Mouse (Mus musculus) neural tube, embryonic 14.5 days (tissue): ENCODE measurements around the gene C2cd4d. TPM values are rescaled to one million over a fixed set of nuclear protein-coding genes. Genes with fewer than 3 reads are reported as not detected.

ENCODE experiments used
- ATAC-seq: fragments of 200-750 bp; cut with Nextera tagmentation; 2 replicates; pipeline ENCODE4 v1.8.0; 2017; ENCODE audit warnings: low read depth, mild to moderate bottlenecking, moderate TSS enrichment, moderate library complexity
- H3K27ac ChIP-seq: fragments of 300-500 bp; sonication (generic); 2 replicates; pipeline ENCODE4 v1.5.1; 2014; ENCODE audit warnings: low read depth, mild to moderate bottlenecking, control low read depth, low read length, moderate library complexity, mixed read lengths
- H3K27me3 ChIP-seq: fragments of 300-500 bp; sonication (generic); 2 replicates; pipeline ENCODE4 v1.6.1; 2014; ENCODE audit warnings: low read length; ENCODE audit not compliant: control insufficient read depth, insufficient read depth
- H3K36me3 ChIP-seq: fragments of 300-500 bp; sonication (generic); 2 replicates; pipeline ENCODE4 v1.6.1; 2014; ENCODE audit warnings: low read length, mixed read lengths; ENCODE audit not compliant: control insufficient read depth, insufficient read depth
- H3K4me1 ChIP-seq: fragments of 300-500 bp; sonication (generic); 2 replicates; pipeline ENCODE4 v1.6.1; 2014; ENCODE audit warnings: low read length; ENCODE audit not compliant: control insufficient read depth, insufficient read depth
- H3K4me2 ChIP-seq: fragments of 300-500 bp; sonication (generic); 2 replicates; pipeline ENCODE4 v1.6.1; 2014; ENCODE audit warnings: mild to moderate bottlenecking, low read depth, low read length, control low read depth
- H3K4me3 ChIP-seq: fragments of 300-500 bp; sonication (generic); 2 replicates; pipeline ENCODE4 v1.5.1; 2014; ENCODE audit warnings: low read depth, low read length, control low read depth, mixed read lengths
- H3K9ac ChIP-seq: fragments of 300-500 bp; sonication (generic); replicated peaks from 2 replicates; pipeline ENCODE4 v1.6.1; 2014; ENCODE audit warnings: low read depth, mild to moderate bottlenecking, control low read depth, low read length, mixed read lengths
- H3K9me3 ChIP-seq: fragments of 300-500 bp; sonication (generic); 2 replicates; pipeline ENCODE4 v1.6.1; 2016; ENCODE audit warnings: low read length; ENCODE audit not compliant: control insufficient read depth
- WGBS: fragments of 180-500 bp; shearing (Covaris S2); extraction: QIAGEN DNeasy Blood & Tissue Kit; methylation state at CpG from one replicate; pipeline ENCODE4 v1.1.7; 2014; 5-methylcytosine and 5-hydroxymethylcytosine counted together
- polyA plus RNA-seq: library from polyadenylated mRNA; unstranded; fragments of >200 nt; fragmentation: Nextera tagmentation; extraction: Ambion mirVana; gene quantifications from 2 replicates; pipeline ENCODE4 v1.2.1, GENCODE M21; 2014

The C2cd4d gene
- polyA plus RNA-seq, 1 experiment from 2014 or later, result 4.3 TPM

DNA sequence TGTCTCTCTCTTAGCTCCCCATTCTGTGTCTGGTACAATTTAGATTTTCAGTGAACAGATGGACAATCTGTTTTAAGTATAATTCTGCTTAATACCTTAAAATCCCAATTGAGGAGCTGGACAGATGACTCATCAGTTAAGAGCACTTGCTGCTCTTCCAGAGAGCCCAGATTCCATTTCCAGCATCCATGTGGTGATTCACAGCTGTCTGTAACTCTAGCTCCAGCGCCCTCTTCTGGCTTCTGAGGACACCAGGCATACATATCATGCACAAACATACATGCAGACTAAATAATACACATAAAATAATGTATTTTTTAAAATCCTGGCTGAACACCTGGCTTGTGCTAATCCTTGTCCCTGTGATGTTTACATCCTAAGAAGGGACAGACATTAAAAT lies 1.4 kb upstream of the C2cd4d start:
- Histone ChIP-seq H3K27me3 (no peaks in the 10 kb centered on the region), H3K4me3 (no peak overlapping the region), H3K27ac (no peak overlapping the region), H3K36me3 (no peaks in the 10 kb centered on the region), H3K4me2 (no peak overlapping the region), H3K4me1 (no peaks in the 10 kb centered on the region), H3K9me3 (no peaks in the 10 kb centered on the region), H3K9ac (no peak overlapping the region)
- ATAC-seq, result no peak
- WGBS, result 4% methylated on average over 1 of the region's 1 CpGs

GRCm38 (mm10) chr3:94363291-94364153 lies 1.3 kb downstream of the C2cd4d start:
- peak overlapping the region; percentile 50 for H3K4me3 ChIP-seq
- WGBS, result 6% methylated on average over 81 of the region's 97 CpGs
- ATAC-seq, result peak; percentile 77
- H3K9me3 ChIP-seq, result no peaks in the 10 kb centered on the region
- H3K36me3 ChIP-seq, result no peaks in the 10 kb centered on the region
- peak overlapping the region; percentile 84 for H3K9ac ChIP-seq
- no peaks in the 10 kb centered on the region for H3K27me3 ChIP-seq
- peak overlapping the region; percentile 86 for H3K4me2 ChIP-seq
- H3K27ac ChIP-seq, result peak overlapping the region; percentile 60; the same call in 1 of the 2 replicates
- no peaks in the 10 kb centered on the region for H3K4me1 ChIP-seq

DNA sequence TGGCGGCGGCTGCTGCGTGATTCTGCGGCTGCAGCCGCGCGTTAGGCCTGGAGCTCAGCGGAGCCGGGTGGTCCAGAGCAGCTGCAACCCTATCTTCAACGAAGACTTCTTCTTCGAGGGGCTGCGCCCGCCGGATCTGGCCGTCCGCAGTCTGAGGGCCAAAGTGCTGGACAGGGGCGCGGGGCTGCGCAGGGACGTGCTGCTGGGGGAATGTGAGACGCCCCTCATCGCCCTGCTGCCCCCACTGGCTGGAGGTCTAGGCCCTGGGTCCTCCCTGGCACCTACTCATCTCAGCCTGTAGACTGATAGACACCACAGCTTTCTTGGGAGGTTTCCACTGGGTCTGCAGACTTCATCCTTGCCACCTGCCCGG lies 1.9 kb downstream of the C2cd4d start:
- Histone ChIP-seq H3K4me3 (peak overlapping the region; percentile 50), H3K36me3 (no peaks in the 10 kb centered on the region), H3K9me3 (no peaks in the 10 kb centered on the region), H3K4me1 (no peaks in the 10 kb centered on the region), H3K9ac (peak overlapping the region; percentile 84), H3K27me3 (no peaks in the 10 kb centered on the region), H3K27ac (peak overlapping the region; percentile 60; the same call in 1 of the 2 replicates), H3K4me2 (peak overlapping the region; percentile 86)
- WGBS, result 4% methylated on average over 23 of the region's 23 CpGs
- ATAC-seq, result peak; percentile 69

- Histone ChIP-seq H3K9me3 (no peaks in the 10 kb centered on the region), H3K4me2 (no peak overlapping the region), H3K36me3 (no peaks in the 10 kb centered on the region), H3K4me3 (no peak overlapping the region), H3K27ac (no peak overlapping the region), H3K27me3 (no peaks in the 10 kb centered on the region), H3K4me1 (no peaks in the 10 kb centered on the region), H3K9ac (no peak overlapping the region)
- peak; percentile 49 for ATAC-seq
- 24% methylated on average over 3 of the region's 3 CpGs for WGBS
Measured at GRCm38 (mm10) chr3:94366761-94367160, 4.5 kb downstream of the C2cd4d start.

DNA sequence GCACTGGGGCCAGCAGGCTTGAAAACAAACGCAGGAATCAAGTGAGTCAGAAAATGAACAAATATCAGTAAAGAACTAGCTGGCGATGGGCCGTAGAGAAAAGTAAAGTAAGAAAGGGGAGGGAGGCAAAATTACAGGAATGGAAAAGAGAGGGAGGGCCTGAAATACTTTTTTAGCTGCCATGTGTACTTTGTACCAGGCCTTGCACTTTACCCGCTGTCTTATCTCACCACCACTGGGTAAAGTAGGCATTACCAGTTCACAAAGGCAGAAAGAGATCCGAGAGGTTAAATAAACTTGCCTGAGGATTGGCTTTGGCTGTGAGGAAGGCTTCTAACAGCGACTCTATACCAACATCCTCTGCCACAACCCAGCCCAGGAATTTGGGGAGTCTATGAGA lies 5.3 kb downstream of the C2cd4d start:
- Histone ChIP-seq H3K9ac (no peak overlapping the region), H3K4me3 (no peak overlapping the region), H3K36me3 (no peaks in the 10 kb centered on the region), H3K27me3 (no peaks in the 10 kb centered on the region), H3K4me1 (no peaks in the 10 kb centered on the region), H3K9me3 (no peaks in the 10 kb centered on the region), H3K27ac (no peak overlapping the region), H3K4me2 (no peak overlapping the region)
- 88% methylated on average over 6 of the region's 6 CpGs for WGBS
- ATAC-seq, result no peak

DNA sequence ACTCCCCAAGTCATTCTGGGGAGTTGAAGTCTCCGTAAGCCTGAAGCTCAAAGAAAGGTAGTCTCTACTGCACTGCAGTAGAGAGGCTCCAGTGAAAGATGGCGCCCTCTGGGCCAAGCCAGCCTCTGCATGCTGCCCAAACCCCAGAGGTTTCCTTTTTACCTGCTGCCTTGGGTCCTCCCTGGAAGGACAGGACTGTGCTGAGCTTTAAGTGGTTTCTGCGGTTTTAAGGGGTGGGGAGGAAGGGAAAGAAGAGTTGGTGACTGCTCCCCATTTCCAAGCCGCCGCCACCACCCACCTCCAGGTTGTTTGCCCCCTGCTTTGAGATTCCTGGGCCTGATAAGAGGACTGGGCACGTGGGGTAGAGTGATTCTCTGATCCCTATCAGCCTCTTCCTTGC lies 6.4 kb downstream of the C2cd4d start:
- Histone ChIP-seq H3K4me3 (no peak overlapping the region), H3K27ac (no peak overlapping the region), H3K4me1 (peaks cover 6% of the 10 kb centered on the region; the same call in 1 of the 2 replicates), H3K36me3 (no peaks in the 10 kb centered on the region), H3K9ac (no peak overlapping the region), H3K4me2 (no peak overlapping the region), H3K9me3 (no peaks in the 10 kb centered on the region), H3K27me3 (no peaks in the 10 kb centered on the region)
- ATAC-seq, result no peak
- WGBS, result 68% methylated on average over 6 of the region's 6 CpGs

GRCm38 (mm10) chr3:94369709-94370108 lies 7.5 kb downstream of the C2cd4d start:
- Histone ChIP-seq H3K36me3 (no peaks in the 10 kb centered on the region), H3K4me1 (peaks cover 8% of the 10 kb centered on the region; the same call in 1 of the 2 replicates), H3K9ac (no peak overlapping the region), H3K4me3 (no peak overlapping the region), H3K27me3 (no peaks in the 10 kb centered on the region), H3K27ac (no peak overlapping the region), H3K4me2 (no peak overlapping the region), H3K9me3 (no peaks in the 10 kb centered on the region)
- 71% methylated on average over 2 of the region's 2 CpGs for WGBS
- no peak for ATAC-seq

DNA sequence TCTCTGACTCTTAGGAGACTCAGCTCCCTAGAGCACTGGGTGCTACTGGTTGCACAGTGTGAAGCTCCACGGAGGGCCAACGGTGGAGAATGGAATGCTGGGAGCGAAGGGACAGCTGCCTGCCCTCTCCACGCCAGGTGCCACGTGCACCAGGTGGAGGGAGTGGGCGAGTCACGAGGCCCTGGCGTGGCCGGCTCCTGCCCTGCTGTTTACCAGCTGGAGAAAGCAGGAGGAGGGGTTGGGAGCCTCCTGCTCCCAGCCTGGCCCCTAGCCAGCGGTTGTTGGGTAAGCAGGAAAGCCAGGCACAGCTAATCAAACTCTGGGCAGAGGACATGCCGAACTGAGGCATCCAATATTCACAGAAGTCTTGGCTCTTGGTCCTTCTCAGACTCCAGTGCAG lies 9.4 kb downstream of the C2cd4d start:
- H3K9me3 ChIP-seq, result no peaks in the 10 kb centered on the region
- no peak overlapping the region for H3K9ac ChIP-seq
- no peaks in the 10 kb centered on the region for H3K36me3 ChIP-seq
- H3K4me3 ChIP-seq, result no peak overlapping the region
- H3K4me1 ChIP-seq, result peaks cover 8% of the 10 kb centered on the region; the same call in 1 of the 2 replicates
- peak; percentile 32; the same call in 1 of the 2 replicates for ATAC-seq
- H3K27me3 ChIP-seq, result no peaks in the 10 kb centered on the region
- H3K4me2 ChIP-seq, result peak overlapping the region; percentile 37
- no peak overlapping the region for H3K27ac ChIP-seq
- 5% methylated on average over 11 of the region's 11 CpGs for WGBS

DNA sequence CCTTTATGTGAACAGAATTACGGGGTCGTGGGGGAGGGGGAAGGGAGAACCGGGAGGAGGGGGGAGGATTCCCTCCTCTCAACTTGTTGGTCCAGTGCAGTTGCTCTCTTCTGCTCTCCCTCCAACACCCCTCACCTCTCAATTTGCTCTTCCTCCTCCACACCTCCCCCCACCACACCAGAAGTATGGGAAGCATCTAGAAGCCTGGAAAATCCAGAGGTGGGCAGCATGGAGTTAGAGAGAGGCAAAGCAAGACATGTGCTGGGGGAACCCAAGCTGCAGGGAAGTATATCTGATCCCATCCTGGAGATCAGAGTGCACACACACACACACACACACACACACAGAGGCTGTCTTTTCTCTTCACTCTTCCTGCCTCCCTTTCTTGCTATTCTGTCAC lies 9.8 kb downstream of the C2cd4d start:
- Histone ChIP-seq H3K4me1 (peaks cover 8% of the 10 kb centered on the region; the same call in 1 of the 2 replicates), H3K9ac (no peak overlapping the region), H3K4me2 (no peak overlapping the region; the same call in 1 of the 2 replicates), H3K9me3 (no peaks in the 10 kb centered on the region), H3K27ac (no peak overlapping the region), H3K36me3 (no peaks in the 10 kb centered on the region), H3K27me3 (no peaks in the 10 kb centered on the region), H3K4me3 (no peak overlapping the region)
- WGBS, result 0% methylated on average over 3 of the region's 3 CpGs
- ATAC-seq, result no peak
